Mouse (Mus musculus) MEL (cell line): ENCODE measurements around the gene Mospd3. TPM values are rescaled to one million over a fixed set of nuclear protein-coding genes. Genes with fewer than 3 reads are reported as not detected.

Experiments used
- DNase-seq: peaks from one replicate; pipeline ENCODE4 v3.0.0; 2011; ENCODE audit warnings: low read depth, low spot score
- H3K27ac ChIP-seq: 2 replicates; pipeline ENCODE4 v1.5.1; 2012; ENCODE audit warnings: low read depth, mild to moderate bottlenecking, control low read depth, low read length, moderate library complexity; ENCODE audit not compliant: control insufficient read depth
- H3K27me3 ChIP-seq, 2 experiments: fragments of 150-350 bp in 1 of 2; sonication (generic) in 1 of 2; 2 replicates each; pipeline ENCODE4 v1.6.1; 2012; ENCODE audit warnings: low read length in 2 of 2, mild to moderate bottlenecking in 2 of 2, improper control_type of control experiment in 1 of 2, moderate library complexity in 1 of 2; ENCODE audit not compliant: insufficient read depth in 2 of 2, control insufficient read depth in 1 of 2
- H3K36me3 ChIP-seq, 2 experiments: 2 replicates each; pipeline ENCODE4 v1.6.1; 2012 to 2014; ENCODE audit warnings: low read length in 2 of 2, improper control_type of control experiment in 1 of 2, inconsistent platforms in 1 of 2, mild to moderate bottlenecking in 1 of 2; ENCODE audit not compliant: insufficient read depth in 2 of 2, control insufficient read depth in 1 of 2
- H3K4me1 ChIP-seq, 2 experiments: fragments of 150-350 bp in 1 of 2; sonication (generic) in 1 of 2; 2 replicates each; pipeline ENCODE4 v1.6.1; 2012; ENCODE audit warnings: low read length in 2 of 2, improper control_type of control experiment in 1 of 2, mild to moderate bottlenecking in 1 of 2; ENCODE audit not compliant: insufficient read depth in 2 of 2, control insufficient read depth in 1 of 2
- H3K4me3 ChIP-seq, 2 experiments: fragments of 150-350 bp in 1 of 2; sonication (generic) in 1 of 2; 2 replicates each; pipeline ENCODE4 v1.5.1; 2012; ENCODE audit warnings: low read depth in 2 of 2, low read length in 2 of 2, mild to moderate bottlenecking in 2 of 2, moderate library complexity in 2 of 2, control low read depth in 1 of 2, improper control_type of control experiment in 1 of 2; ENCODE audit not compliant: control insufficient read depth in 1 of 2, insufficient read depth in 1 of 2
- H3K79me2 ChIP-seq: 2 replicates; pipeline ENCODE4 v1.6.1; 2012; ENCODE audit warnings: mild to moderate bottlenecking, low read length, moderate library complexity; ENCODE audit not compliant: control insufficient read depth, poor library complexity, insufficient read depth
- H3K9ac ChIP-seq: 2 replicates; pipeline ENCODE4 v1.6.1; 2012; ENCODE audit warnings: low read depth, mild to moderate bottlenecking, control low read depth, low read length, moderate library complexity; ENCODE audit not compliant: control insufficient read depth, poor library complexity, severe bottlenecking
- H3K9me3 ChIP-seq: fragments of 150-350 bp; sonication (generic); replicated peaks from 2 replicates; pipeline ENCODE4 v1.6.1; 2012; ENCODE audit warnings: mild to moderate bottlenecking, low read length, improper control_type of control experiment, moderate library complexity; ENCODE audit not compliant: insufficient read depth
- BHLHE40 ChIP-seq: IDR thresholded peaks from 2 replicates; pipeline ENCODE4 v1.6.1; 2012; ENCODE audit warnings: low read depth, mild to moderate bottlenecking, inconsistent platforms, low read length, improper control_type of control experiment, borderline replicate concordance
- ELF1 ChIP-seq: IDR thresholded peaks from 2 replicates; pipeline ENCODE4 v1.6.1; 2014; ENCODE audit warnings: low read depth, mild to moderate bottlenecking, inconsistent platforms, low read length, improper control_type of control experiment, moderate library complexity
- EP300 ChIP-seq, 2 experiments: IDR thresholded peaks; 2 replicates each; pipeline ENCODE4 v1.6.1; 2011; ENCODE audit warnings: improper control_type of control experiment in 2 of 2, low read length in 2 of 2, low read depth in 1 of 2, mild to moderate bottlenecking in 1 of 2
- ETS1 ChIP-seq: IDR thresholded peaks from 2 replicates; pipeline ENCODE4 v1.6.1; 2012; ENCODE audit warnings: low read depth, mild to moderate bottlenecking, inconsistent platforms, low read length, improper control_type of control experiment, moderate library complexity
- HCFC1 ChIP-seq: IDR thresholded peaks from 2 replicates; pipeline ENCODE4 v1.6.1; 2012; ENCODE audit warnings: low read depth, mild to moderate bottlenecking, inconsistent platforms, low read length, improper control_type of control experiment, moderate library complexity
- JUND ChIP-seq: IDR thresholded peaks from 2 replicates; pipeline ENCODE4 v1.6.1; 2011; ENCODE audit warnings: low read depth, mild to moderate bottlenecking, improper control_type of control experiment, low read length
- KAT2A ChIP-seq: conservative IDR thresholded peaks from 2 replicates; pipeline ENCODE4 v1.6.1; 2012; ENCODE audit warnings: low read depth, low read length, improper control_type of control experiment, inconsistent platforms
- MAX ChIP-seq: IDR thresholded peaks from 2 replicates; pipeline ENCODE4 v1.6.1; 2011; ENCODE audit warnings: low read length, improper control_type of control experiment
- MXI1 ChIP-seq: IDR thresholded peaks from 2 replicates; pipeline ENCODE4 v1.6.1; 2011; ENCODE audit warnings: mild to moderate bottlenecking, low read depth, low read length, improper control_type of control experiment
- MYB ChIP-seq: IDR thresholded peaks from 2 replicates; pipeline ENCODE4 v1.6.1; 2011; ENCODE audit warnings: mild to moderate bottlenecking, low read depth, low read length, improper control_type of control experiment
- MYC ChIP-seq: IDR thresholded peaks from 2 replicates; pipeline ENCODE4 v1.6.1; 2011; ENCODE audit warnings: low read depth, mild to moderate bottlenecking, low read length, improper control_type of control experiment, moderate library complexity
- NELFE ChIP-seq: IDR thresholded peaks from 2 replicates; pipeline ENCODE4 v1.6.1; 2011; ENCODE audit warnings: low read depth, low read length, improper control_type of control experiment
- POLR2AphosphoS2 ChIP-seq: IDR thresholded peaks from 2 replicates; pipeline ENCODE4 v1.6.1; 2011; ENCODE audit warnings: low read length, improper control_type of control experiment
- RCOR1 ChIP-seq: IDR thresholded peaks from 2 replicates; pipeline ENCODE4 v1.6.1; 2012; ENCODE audit warnings: low read depth, mild to moderate bottlenecking, inconsistent platforms, low read length, improper control_type of control experiment
- TBP ChIP-seq: IDR thresholded peaks from 2 replicates; pipeline ENCODE4 v1.8.0; 2011; ENCODE audit warnings: low read depth, low read length, improper control_type of control experiment
- TCF12 ChIP-seq: IDR thresholded peaks from 2 replicates; pipeline ENCODE4 v1.6.1; 2014; ENCODE audit warnings: low read depth, mild to moderate bottlenecking, inconsistent platforms, low read length, improper control_type of control experiment, moderate library complexity
- USF1 ChIP-seq: IDR thresholded peaks from 2 replicates; pipeline ENCODE4 v1.6.1; 2014; ENCODE audit warnings: low read depth, mild to moderate bottlenecking, inconsistent platforms, low read length, improper control_type of control experiment, moderate library complexity
- ZC3H11A ChIP-seq: IDR thresholded peaks from 2 replicates; pipeline ENCODE4 v1.6.1; 2012; ENCODE audit warnings: low read depth, mild to moderate bottlenecking, inconsistent platforms, low read length, improper control_type of control experiment
- ZKSCAN1 ChIP-seq: IDR thresholded peaks from 2 replicates; pipeline ENCODE4 v1.6.1; 2012; ENCODE audit warnings: low read depth, mild to moderate bottlenecking, inconsistent platforms, low read length, improper control_type of control experiment, moderate library complexity
- ZMIZ1 ChIP-seq: IDR thresholded peaks from 2 replicates; pipeline ENCODE4 v1.6.1; 2012; ENCODE audit warnings: low read depth, mild to moderate bottlenecking, inconsistent platforms, low read length, improper control_type of control experiment, moderate library complexity
- ZNF384 ChIP-seq: IDR thresholded peaks from 2 replicates; pipeline ENCODE4 v1.6.1; 2012; ENCODE audit warnings: low read depth, mild to moderate bottlenecking, inconsistent platforms, low read length, improper control_type of control experiment
- polyA plus RNA-seq, 2 experiments: library from polyadenylated mRNA; stranded (reverse) in 1 of 2; unstranded in 1 of 2; fragments of >175 nt in 1 of 2; fragments of >200 nt in 1 of 2; gene quantifications; 2 replicates each; pipeline versions ENCODE4 v1.2.1 to v1.2.4; 2012; ENCODE audit warnings: low replicate concordance in 2 of 2, low read depth in 1 of 2; ENCODE audit not compliant: insufficient read length in 2 of 2, insufficient read depth in 1 of 2, missing spikeins in 1 of 2
- total RNA-seq: library from RNA; depleted of rRNA; stranded (reverse); fragments of 300-350 nt; gene quantifications from 2 replicates; pipeline ENCODE4 v1.2.3, GENCODE M21; 2012

Gene Mospd3
- total and polyA plus RNA-seq, 3 experiments = 12.4 to 144 TPM; not detected in 1

- H3K27me3 ChIP-seq = no peaks in the 10 kb centered on the region
- H3K79me2 ChIP-seq = peaks cover 8% of the 10 kb centered on the region; the same call in 1 of the 2 replicates
- H3K36me3 ChIP-seq = peaks cover 0 to 11% of the 10 kb centered on the region in 2 experiments; a peak in 2 of 4 replicates
- no peaks in the 10 kb centered on the region for H3K9me3 ChIP-seq
- peaks cover 4 to 20% of the 10 kb centered on the region in 2 experiments; a peak in 3 of 4 replicates for H3K4me1 ChIP-seq
- H3K4me3 ChIP-seq = no peak overlapping the region
- H3K27ac ChIP-seq = no peak overlapping the region
- DNase-seq = no peak
- no peak for TF ChIP-seq NELFE
- no peak for TF ChIP-seq MYC
- TF ChIP-seq HCFC1 = no peak
- TF ChIP-seq ZMIZ1 = no peak
- TF ChIP-seq, all 39 proteins: peak for 0
- H3K9ac ChIP-seq = no peak overlapping the region
These were observed 4.1 kb downstream of the Mospd3 start for GRCm38 (mm10) chr5:137596601-137597261.

- Histone ChIP-seq H3K9ac (no peak overlapping the region), H3K36me3 (peaks cover 0 to 11% of the 10 kb centered on the region in 2 experiments; a peak in 2 of 4 replicates)
- no peak for TF ChIP-seq ETS1
- no peak for TF ChIP-seq USF1
- TF ChIP-seq MYC = no peak
- TF ChIP-seq MXI1 = no peak
- no peak for TF ChIP-seq KAT2A
- TF ChIP-seq ZKSCAN1 = no peak
- TF ChIP-seq TBP = no peak
- no peak for TF ChIP-seq RCOR1
- no peak for TF ChIP-seq BHLHE40
- no peak for TF ChIP-seq ZC3H11A
- no peak for TF ChIP-seq ELF1
- TF ChIP-seq EP300 (IDR thresholded peaks at IDR 0.05; ENCODE audit: low read depth in 1 of 2, low read length in 2 of 2) = no peak
- TF ChIP-seq MAX = no peak
- TF ChIP-seq MYB = no peak
- TF ChIP-seq JUND = no peak
- no peak for TF ChIP-seq NELFE
- TF ChIP-seq POLR2AphosphoS2 = no peak
- no peak for TF ChIP-seq ZNF384
- TF ChIP-seq TCF12 = no peak
These were observed 4.9 kb downstream of the Mospd3 start for GRCm38 (mm10) chr5:137595921-137596320.

More at GRCm38 (mm10) chr5:137595921-137596320, 4.9 kb downstream of the Mospd3 start:
- DNase-seq = no peak
- H3K27ac ChIP-seq = no peak overlapping the region
- H3K79me2 ChIP-seq = peaks cover 7% of the 10 kb centered on the region; the same call in 1 of the 2 replicates
- H3K4me3 ChIP-seq = no peak overlapping the region
- H3K27me3 ChIP-seq = no peaks in the 10 kb centered on the region
- H3K4me1 ChIP-seq = peaks cover 4 to 20% of the 10 kb centered on the region in 2 experiments; a peak in 3 of 4 replicates
- no peaks in the 10 kb centered on the region for H3K9me3 ChIP-seq
